Mouse (Mus musculus) thymus, adult 18-20 months (tissue): Measurements from ENCODE around the gene Cbx1.
A peak's percentile ranks its signal among the peaks of the same experiment; 100 is the strongest.
"Not testable (repeated sequence)": the region's sequence is repeated elsewhere in the genome, so short reads cannot be mapped to it uniquely, and the experiment has no call there.

Experiments
- DNase-seq, 2 experiments: peaks; one replicate each; pipeline ENCODE4 v3.0.0; 2022; ENCODE audit warnings: mixed read lengths in 2 of 2

Cbx1 gene

DNA sequence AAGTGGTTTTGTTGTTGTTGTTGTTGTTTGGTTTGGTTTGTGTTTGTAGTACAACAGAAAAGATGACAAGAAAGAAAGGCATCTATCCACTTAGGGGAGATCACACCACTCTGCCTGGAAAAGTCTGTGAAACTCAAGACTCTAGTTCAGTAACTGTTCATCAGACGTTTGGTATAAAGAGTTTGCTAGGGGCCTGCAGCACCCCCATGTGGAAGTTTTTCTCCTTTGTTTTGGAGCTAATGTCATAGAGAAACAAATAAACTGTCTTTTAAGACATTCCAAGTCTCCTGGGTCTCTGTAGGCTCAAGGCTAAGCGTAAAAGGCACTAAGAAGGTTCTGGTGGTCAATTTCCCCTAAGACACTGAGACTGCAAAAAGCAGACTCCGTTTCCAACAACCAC, 12.9 kb upstream of the Cbx1 start:
- no peak for DNase-seq

DNA sequence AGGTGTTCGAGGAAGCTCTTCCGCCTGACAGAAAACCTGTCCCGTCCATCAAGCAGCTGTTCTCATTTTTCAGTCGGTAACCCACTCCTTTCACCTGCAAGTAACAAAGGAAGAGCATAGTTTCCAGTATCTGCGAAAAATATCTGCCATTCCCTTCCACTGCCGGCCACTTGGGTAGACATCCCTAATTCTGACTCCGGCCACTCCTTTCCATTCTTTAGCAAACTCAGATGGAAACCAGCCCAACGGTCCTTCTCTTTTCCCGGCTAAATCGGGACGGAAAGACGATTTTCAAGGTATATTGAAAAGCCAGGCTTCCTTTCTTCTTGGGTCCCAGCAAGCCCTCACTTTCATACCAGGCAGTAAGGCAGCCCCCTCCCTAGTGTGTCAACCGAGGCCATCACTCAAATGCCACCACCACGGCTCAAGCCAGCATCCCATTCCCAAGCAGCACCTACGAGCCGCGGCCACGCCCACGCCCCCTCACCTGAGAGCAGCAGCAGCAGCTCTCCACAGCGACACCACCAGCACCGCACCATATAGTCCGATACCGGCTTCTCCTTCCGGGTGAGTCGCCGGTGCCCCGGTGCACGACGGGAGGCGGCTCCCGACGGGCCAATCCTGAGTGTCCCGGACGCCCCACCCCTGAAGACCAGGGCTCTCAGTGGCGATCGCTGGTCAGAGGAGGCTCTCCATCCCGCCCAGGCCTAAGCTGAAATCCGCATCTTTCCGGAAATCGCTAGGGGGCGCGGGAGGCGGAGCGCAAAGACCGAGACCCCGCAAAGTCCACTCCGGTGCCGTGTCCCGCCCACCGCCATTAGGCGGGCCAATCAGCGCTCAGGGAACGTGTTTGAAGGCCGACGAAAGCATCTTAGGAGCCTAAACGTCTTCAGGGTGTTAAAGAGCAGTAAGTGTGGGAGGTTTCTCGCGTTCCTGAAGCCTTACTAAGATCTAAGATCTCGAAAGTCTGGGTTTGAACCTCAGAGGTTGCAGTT, 11.7 kb upstream of the Cbx1 start, which contains the start of gene Snx11:
Gene Snx11 (minus strand): TSS at position 592 of the 995 bp plus-strand sequence.
- peak; percentile 94 to 97 for DNase-seq

DNA sequence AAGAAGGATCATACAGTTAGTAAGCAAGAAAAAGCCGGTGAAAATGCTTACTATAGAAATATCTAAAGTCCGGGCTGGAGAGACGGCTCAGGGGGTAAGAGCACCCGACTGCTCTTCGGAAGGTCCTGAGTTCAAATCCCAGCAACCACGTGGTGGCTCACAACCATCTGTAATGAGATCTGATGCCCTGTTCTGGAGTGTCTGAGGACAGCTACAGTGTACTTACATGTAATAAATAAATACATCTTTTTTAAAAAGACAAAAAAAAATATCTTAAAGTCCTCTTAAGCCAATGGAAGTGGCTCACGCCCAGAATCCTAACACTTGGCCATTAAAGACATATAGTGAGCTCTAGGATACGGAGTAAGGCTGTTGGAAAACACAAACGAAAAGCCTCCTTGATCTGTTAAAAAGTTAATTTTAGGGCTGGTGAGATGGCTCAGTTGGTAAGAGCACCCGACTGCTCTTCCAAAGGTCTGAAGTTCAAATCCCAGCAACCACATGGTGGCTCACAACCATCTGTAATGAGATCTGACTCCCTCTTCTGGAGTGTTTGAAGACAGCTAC, 10.8 kb upstream of the Cbx1 start:
- not testable (repeated sequence) for DNase-seq

DNA sequence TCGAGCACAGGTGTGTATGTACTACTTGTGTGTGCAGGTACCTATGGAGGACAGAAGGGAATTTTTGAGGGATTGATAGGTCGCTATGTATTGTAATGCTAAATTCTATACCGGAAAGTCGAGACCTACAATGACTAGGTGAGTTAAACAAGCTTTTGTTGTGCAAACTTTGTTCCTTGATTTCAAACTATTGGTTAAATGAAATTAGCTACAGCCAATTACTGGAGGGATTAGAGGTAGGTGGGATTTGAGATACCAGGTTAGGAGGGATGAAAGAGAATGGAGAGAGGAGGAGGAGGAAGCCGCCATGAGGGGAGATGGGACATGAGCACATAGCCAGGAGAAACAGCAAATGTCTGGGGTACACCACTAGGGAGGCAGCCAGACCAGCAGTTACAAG, 8.6 kb upstream of the Cbx1 start:
- DNase-seq: no peak

DNA sequence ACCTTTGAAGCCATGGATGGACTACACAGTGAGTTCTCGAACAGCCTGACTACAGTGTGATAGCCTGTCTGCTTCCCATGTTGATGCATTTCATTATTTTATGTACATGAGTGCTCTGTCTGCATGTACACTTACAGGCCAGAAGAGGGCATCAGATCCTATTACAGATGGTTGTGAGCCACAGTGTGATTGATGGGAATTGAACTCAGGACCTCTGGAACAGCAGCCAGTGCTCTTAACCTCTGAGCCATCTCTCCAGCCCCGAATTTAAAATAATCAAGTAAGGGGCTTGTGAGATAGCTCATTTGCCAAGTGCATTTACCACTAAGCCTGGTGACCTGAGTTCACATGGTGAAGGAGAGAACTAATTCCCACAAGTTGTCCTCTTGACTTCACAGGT, 7.5 kb upstream of the Cbx1 start:
- DNase-seq: no peak

DNA sequence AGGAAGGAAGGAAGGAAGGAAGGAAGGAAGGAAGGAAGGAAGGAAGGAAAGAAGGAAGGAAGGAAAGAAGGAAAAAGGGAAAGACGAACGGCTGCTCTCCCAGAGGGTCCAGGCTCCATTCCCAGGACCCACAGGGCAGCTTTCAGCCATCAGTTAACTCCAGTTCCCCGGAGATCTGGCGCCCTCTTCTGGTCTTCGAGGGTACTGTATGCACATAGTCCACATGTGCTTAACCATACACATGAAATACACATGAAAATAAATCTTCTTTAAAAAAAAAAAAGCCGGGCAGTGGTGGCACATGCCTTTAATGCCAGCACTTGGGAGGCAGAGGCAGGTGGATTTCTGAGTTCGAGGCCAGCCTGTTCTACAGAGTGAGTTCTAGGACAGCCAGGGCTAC, 4.1 kb upstream of the Cbx1 start:
- DNase-seq: peak in 1 of 2 experiments; percentile 40

DNA sequence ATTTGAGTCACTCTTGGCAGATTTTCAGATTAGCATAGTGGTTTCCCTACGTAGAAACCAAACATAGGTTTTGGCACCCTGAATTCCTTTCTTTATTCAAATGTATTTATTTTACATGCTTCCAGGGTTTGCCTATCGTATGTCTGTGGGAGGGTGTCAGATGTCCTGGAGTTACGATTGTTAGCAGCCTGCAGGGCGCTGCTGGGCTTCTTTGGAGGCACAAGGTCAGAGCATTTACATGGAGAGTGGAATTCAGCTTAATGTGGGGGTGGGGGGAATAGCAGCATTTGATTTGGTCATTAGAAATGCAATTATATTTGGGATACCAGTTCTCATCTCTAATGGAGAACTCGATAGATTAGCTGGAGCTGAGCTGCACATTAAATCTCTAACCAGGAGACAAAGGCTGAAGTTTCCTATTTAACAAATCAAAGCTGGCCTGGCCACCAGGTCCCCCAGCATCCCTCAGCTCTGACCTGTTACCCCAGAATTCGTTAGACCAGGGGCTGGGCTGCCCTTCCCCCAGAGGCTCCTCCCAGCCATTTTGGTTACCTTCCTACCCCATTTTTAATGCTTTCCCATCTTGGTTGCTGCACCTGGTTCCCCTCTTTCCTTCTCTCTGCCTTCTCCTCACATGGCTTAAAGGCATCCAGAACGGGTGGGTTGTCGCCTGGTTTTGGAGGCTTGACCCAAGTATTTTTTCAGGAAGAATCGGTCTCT, 2.0 kb upstream of the Cbx1 start:
- no peak for DNase-seq

DNA sequence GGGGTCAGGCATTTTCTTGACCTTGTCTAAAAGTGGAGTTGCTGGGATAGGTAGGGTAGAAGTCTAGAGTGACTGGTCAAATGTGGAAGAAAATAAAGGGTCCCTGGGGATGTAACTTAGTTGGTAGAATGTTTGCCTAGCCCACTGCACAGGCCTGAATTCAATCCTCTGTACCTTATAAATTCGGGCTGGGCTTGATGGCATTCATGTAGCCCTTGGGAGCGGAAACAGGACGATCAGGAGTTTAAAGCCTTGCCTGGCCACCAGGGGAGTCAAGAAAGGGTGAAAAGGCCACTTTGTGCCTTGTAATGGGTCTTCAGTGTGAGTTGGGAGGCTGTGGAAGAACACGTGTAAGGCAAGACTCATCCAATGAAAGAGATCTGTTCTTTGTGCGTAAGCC, 1.1 kb downstream of the Cbx1 start:
- DNase-seq: no peak

DNA sequence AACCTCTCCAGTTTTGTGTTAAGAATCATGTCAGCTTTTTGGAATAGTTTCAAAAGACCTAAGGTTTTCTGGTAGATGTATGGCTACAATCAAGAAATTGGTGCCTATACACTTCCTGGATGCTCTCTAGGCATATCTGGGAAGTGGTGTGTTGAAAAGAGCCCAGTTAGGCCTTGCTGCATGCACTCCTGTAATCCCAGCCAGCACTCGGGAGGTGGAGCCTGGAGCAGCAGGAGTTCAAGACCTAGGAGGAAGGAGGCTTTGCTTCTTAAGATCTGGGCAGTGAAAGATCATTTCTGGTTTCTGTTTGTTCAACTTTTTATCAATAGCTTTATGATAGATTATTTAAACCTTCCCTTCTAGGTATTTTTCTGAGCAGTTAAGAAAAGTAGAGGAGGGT, 1.8 kb downstream of the Cbx1 start:
- DNase-seq: no peak

DNA sequence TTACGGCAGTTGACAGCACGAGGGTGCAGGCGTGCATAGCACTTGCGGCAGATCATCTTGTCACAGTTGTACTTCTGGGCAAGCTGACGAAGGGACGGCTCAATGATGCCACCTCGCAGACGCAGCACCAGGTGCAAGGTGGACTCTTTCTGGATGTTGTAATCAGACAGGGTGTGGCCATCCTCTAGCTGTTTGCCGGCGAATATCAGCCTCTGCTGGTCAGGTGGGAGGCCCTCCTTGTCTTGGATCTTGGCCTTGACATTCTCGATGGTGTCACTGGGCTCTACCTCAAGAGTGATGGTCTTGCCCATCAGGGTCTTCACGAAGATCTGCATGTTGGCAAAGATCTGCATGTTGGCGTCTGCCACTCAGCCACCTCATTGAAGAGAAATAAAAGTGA, 6.6 kb downstream of the Cbx1 start:
- DNase-seq: no peak

DNA sequence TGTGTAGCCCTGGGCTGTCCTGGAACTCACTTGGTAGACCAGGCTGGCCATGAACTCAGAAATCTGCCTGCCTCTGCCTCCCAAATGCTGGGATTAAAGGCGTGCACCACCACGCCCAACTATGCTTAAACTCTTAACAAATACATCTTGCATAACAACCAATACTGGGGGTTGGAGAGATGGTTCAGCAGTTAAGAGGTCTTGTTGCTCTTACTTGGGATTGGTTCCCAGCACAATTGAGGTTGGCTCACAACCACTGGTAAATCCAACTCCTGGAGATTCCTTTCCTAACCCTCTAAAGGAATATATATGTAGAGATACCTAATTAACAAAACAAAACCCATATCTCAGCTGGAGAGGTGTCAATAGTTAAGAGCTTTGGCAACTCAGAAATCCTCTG, 7.2 kb downstream of the Cbx1 start:
- DNase-seq: no peak

DNA sequence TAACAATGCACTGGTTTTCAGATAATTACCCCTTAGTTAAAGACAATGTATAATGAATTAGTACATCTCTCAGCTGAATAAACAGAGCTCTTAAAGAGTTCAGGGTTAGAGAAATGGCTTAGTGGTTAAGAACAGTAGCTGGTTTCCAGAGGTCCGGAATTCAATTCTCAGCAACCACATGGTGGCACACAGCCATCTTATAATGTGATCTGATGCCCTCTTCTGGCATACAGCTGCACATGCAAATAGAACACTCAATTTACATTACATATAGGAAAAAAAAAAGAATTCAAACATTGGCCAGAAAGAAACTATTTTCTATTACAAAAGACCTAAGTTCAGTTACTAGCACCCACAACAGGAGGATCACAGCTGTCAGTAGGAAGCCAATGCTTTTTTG, 7.7 kb downstream of the Cbx1 start:
- DNase-seq: no peak

DNA sequence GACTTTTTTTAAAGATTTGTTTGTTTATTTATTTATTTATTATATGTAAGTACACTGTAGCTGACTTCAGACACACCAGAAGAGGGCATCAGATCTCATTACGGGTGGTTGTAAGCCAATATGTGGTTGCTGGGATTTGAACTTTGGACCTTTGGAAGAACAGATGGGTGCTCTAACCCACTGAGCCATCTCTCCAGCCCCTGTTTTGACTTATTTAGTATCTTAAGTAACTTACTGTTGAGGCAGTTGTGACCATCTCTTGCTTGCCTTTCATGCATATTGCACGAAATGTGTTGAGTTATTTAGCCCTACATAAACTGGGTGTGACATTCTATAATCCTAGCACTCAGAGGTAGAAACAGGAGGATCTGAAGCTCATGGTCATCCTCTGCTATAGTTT, 10.6 kb downstream of the Cbx1 start:
- DNase-seq: no peak

DNA sequence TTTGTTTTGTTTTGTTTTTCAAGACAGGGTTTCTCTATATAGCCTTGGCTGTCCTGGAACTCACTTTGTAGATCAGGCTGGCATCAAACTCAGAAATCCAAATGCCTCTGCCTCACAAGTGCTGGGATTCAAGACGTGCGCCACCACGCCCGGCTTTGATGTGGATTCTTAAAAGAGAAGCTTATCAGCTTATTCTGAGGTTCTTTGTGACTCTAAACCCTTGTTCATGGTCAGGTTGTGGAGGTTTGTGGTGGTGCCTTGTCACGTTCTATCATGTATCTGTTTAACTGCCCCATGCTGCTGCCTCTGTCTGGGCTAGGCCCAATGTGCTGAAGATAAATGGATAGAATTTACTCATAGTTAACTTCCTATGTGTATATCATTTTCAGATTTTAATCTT, 16.7 kb downstream of the Cbx1 start:
- no peak for DNase-seq

DNA sequence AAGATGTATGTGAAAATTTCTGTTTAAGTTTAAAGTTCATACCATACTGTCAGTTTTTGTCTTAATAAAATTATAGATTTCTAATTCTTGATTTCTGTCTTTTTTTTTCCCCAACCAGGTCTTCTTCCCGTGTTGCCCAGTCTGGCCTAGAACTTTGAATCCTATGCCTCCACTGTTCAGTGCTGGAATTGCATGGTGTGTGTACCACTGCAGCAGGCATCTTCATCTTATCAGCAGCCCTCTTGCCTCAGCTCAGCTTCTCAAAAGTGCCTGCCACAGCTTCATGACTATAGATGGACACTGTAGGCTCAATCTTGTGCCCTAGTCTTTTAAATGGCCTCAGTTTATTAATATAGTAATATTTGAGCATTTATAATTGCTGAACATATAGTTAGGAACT, 19.1 kb downstream of the Cbx1 start:
- no peak for DNase-seq

DNA sequence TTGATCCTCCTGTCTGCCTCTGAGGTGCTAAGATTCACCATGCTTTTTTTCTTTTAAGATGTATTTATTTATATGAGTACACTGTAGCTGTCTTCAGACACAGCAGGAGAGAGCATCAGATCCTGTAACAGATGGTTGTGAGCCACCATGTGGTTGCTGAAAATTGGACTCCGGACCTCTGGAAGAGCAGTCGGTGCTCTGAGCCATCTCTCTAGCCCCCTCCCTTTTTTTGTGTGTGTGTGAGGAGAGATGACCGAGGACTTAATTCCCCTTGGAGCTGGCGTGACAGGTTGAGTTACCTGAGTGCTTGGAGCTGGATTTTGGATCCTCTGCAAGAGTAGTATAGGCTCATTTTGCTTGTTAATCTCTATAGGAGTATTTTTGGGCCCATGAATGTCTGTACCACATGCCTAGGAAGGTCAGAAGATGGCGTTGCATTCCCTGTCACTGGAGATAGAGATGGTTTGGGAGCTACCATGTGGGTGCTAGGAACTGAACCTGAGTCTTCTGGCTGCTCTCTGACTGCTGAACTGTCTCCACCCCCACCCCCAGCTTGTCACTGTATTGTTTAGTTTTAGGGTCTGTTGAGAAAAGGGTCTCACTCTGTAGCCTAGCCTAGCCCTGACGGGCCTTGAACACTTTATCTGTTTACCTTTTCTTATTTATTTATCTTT, 20.8 kb downstream of the Cbx1 start:
- no peak for DNase-seq

DNA sequence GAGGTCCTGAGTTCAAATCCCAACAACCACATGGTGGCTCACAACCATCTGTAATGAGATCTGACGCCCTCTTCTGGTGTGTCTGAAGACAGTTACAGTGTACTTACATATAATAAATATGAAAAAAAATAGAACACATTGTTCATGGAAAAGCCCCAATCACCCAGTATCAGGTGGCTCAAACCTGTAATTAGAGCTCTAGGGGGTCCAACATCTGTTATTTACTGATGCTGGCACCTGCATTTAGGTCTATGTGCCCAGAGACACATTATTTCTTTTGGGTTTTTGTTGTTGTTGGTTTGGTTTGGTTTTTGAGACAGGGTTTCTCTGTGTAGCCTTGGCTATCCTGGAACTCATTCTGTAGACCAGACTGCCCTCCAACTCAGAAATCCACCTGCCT, 22.3 kb downstream of the Cbx1 start:
- not testable (repeated sequence) for DNase-seq

DNA sequence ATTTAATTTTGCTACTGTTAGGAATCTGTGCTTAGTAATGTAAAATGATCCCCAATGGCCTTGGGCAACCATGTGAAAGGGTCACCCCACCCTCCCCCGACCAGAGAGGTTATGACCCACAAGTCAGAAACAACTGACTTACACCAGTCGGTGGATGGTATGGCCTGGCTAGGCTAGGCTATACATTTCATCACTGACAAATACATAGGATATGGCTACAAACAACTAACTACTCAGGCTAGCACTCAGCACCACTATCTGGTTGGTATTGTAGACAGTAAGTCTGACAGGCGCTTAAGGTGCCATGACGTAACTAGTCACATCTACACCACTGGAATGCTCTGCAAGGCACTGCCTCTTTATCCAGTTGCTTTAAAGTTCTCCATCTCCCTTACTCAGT, 24.5 kb downstream of the Cbx1 start:
- no peak for DNase-seq

DNA sequence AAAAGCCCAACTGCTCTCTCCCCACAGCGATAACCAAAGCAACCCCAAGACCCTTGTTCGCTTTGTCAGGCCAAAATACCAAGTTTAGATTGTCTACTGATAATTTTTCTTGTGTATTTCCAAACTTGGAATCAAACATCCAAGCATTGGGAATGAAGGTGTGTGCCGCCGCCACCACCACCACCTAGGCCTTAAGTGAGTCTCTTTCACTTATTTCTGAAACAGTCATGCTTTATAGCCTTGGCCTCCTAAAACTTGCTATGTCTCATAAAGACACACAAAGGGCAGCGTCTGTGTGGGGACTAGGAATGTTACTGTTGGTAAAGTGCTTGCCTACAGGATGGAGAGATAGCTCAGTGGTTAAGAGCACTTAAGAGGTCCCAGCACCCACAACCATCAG, 25.0 kb downstream of the Cbx1 start:
- no peak for DNase-seq

DNA sequence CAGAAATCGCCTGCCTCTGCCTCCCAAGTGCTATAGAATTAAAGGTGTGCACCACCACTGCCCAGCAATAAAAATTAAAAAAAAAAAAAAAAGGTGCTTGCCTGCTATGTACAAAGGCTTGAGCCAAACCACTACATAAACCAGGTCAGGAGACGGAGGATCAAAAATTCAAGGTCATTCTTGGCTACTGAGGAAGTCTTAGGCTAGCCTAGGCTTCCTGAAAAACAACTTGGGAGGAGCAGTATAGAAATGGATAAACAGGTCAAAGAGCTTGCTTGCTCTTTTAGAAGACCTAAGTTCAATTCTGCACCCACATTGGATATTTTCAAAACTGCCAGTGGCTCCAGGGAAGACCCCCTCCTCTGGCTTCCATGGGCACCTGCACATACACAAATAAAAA, 25.5 kb downstream of the Cbx1 start:
- no peak for DNase-seq

DNA sequence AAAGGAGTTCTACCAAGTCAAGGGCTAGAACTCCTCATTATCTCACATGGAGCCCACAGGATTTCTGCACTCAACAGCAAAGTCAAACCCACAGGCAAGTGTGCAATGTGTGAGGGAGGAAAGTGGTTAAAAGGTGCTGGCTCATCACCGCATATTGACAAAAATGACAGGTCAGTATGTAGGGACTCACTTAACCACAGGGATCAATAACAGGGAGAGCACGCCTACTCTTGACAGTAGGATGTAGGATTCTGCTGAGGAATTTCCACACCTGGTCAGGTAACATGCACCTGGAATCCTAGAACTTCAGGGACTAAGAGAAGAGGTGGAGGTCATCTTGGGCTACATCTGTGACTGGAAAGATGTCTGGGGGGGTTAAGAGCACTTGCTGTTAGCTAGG, 27.0 kb downstream of the Cbx1 start:
- no peak for DNase-seq

DNA sequence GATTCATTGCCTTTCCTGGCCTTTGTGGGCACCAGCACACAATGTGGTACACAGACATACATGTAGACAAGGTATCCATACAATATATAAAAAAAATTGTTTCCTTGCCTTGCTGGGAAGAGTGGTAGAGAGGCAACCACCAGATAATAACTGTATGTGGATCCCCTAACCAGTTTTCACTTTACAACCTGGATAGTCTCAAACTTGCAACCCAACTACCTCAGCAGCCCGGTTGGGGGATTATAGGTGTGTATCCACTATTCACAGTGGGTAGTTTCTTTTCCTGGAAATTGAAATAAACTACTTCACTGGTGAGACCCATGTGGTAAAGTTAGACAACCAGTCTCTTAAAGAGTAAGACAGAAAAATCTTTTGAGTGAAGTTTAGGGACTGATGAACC, 27.6 kb downstream of the Cbx1 start:
- DNase-seq: no peak

DNA sequence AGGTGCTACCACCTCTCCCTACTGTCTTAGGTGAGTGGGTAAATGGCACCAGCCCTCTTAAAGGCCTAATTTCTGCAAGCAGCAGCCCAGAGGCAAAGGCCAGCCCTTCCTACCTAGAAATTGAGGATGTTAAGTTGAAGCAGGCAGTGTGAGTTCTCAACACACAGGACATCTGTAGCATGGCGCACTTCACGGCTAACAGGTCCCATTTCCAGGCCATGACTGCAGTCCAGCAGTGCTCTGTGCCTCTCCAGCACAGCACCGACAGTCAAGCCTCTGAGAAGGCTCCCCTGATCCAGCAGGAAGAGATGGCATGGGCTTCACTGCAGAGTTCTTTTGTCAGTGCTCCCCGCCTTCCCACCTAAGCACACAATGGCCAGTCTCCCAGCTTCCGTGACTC, 28.1 kb downstream of the Cbx1 start:
- no peak for DNase-seq
